In the genomic region with DNA sequence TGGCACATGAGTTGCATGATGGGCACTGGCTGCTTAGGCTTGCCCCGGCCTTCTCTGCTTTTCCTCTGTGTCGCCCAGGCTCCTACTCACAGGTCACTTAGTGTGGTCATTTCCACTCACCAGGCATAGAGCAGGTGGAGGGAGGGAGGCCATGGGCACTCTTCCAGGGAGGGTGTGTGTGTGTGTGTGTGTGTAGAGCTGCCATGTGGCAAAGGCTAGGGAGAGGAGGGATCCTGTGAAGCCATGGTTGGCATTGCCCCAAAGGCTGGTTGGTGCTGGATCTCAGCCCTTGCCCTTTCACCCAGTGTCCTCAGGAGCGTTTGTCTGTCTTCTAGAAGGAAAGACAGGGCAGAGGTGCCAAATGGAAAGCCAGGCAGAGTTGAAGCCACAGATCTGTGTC, we compare ENCODE assay signal across 7 mouse cellular contexts. TPM values are rescaled to one million over a fixed set of nuclear protein-coding genes. Genes with fewer than 3 reads are reported as not detected.
DNase-seq lines count a peak whose midpoint lies in the region; ATAC-seq lines count a peak whose summit lies in the region.

No protein-coding gene starts in this region.

- H3K4me3 ChIP-seq in forebrain, embryonic 15.5 days: no peak overlapping the region

- ATAC-seq in forebrain, embryonic 15.5 days (replicated peaks): no peak

- no peaks in the 10 kb centered on the region for H3K27me3 ChIP-seq in forebrain, embryonic 15.5 days

- WGBS in forebrain, embryonic 15.5 days: 84% methylated on average over 3 of the region's 3 CpGs

- peaks cover 2% of the 10 kb centered on the region; the same call in 1 of the 2 replicates for H3K4me1 ChIP-seq in forebrain, embryonic 15.5 days

- no peaks in the 10 kb centered on the region for H3K9me3 ChIP-seq in forebrain, embryonic 15.5 days

- DNase-seq in right cerebral cortex, postnatal 10 days (ENCODE audit: low spot score in 2 of 2): peak; percentile 67 to 74
- no peak for DNase-seq in right cerebral cortex, postnatal 36 days (ENCODE audit: low spot score in 2 of 2)
- DNase-seq in cerebellum, postnatal 14 days: peak; percentile 89 to 92
- peak; percentile 98 for DNase-seq in kidney, adult 9 months
- peak; percentile 57 for DNase-seq in ovary, postnatal 36 days (ENCODE audit: low spot score)
- no peak for DNase-seq in thymus, adult 18-20 months

- no peak overlapping the region for H3K9ac ChIP-seq in forebrain, embryonic 15.5 days (replicated peaks)

- no peak overlapping the region for H3K4me2 ChIP-seq in forebrain, embryonic 15.5 days (replicated peaks)

- no peak overlapping the region for H3K27ac ChIP-seq in forebrain, embryonic 15.5 days (replicated peaks)

- H3K36me3 ChIP-seq in forebrain, embryonic 15.5 days: no peaks in the 10 kb centered on the region

RNA-seq across cellular contexts. Expression of a gene that starts 7.8 kb away (rescaled TPM):
- polyA plus RNA-seq in forebrain, embryonic 15.5 days (2015; fragmentation: Nextera tagmentation; extraction: Ambion mirVana): 24.9 and 25.0 TPM in 2 replicates

Comparison
In these comparisons a context has a peak if more than half of its experiments do, and no peak if none do; other contexts are left out.
1. DNase-seq: peak in right cerebral cortex, postnatal 10 days (2 of 2), cerebellum, postnatal 14 days (2 of 2), kidney, adult 9 months (single experiment) and ovary, postnatal 36 days (single experiment); none in right cerebral cortex, postnatal 36 days (0 of 2) and thymus, adult 18-20 months (0 of 2).